Mouse (Mus musculus): Measurements from ENCODE around the gene Srp9. TPM values are rescaled to one million over a fixed set of nuclear protein-coding genes. Genes with fewer than 3 reads are reported as not detected.

The Srp9 gene
- polyA plus RNA-seq (2014; fragmentation: Nextera tagmentation; extraction: Ambion mirVana): 151 and 153 TPM in 2 replicates

DNA sequence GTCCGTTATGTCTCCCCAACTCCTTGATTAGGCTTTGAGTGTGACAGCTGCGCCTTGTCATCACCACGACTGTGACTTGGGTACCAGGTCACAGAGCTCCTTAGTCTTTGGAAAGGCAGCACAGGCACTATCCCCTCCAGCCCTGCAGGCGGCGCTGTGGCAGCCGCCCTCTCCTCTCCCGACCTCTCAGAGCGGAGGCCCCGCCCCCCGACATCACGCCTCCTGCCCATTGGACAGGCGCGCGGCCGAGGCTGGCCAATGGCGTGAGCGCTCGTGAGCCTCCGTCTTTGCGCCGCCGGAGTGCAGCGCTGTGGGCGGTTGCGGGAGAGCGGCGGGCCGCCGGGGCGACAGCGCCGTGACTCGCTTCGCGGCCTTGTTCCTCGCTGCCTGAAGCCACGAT, at the start of gene Srp9:
Gene Srp9, plus strand, starts transcription at position 232 of the 400 bp plus-strand sequence.
- under 1% methylated on average over 37 of the region's 37 CpGs for WGBS
- Histone ChIP-seq H3K4me2 (ENCODE audit: low read depth, low read length) (peak within 1 kb of the TSS; percentile 47), H3K36me3 (ENCODE audit: control insufficient read depth, insufficient read depth, low read length) (0 out of 2 replicates have a peak, but pooled peaks cover 3% of the 10 kb centered on the region), H3K4me1 (ENCODE audit: control insufficient read depth, insufficient read depth, low read length) (peaks cover 9% of the 10 kb centered on the region), H3K27ac (ENCODE audit: low read depth, low read length) (peak within 1 kb of the TSS; percentile 82), H3K27me3 (ENCODE audit: control insufficient read depth, insufficient read depth, low read length) (no peaks in the 10 kb centered on the region), H3K9me3 (ENCODE audit: control insufficient read depth, low read length) (no peaks in the 10 kb centered on the region), H3K9ac (replicated peaks; ENCODE audit: low read depth, low read length) (peak within 1 kb of the TSS; percentile 74), H3K4me3 (ENCODE audit: low read depth, low read length) (peak within 1 kb of the TSS; percentile 69)
- peak; percentile 99 for ATAC-seq (ENCODE audit: low read depth)

DNA sequence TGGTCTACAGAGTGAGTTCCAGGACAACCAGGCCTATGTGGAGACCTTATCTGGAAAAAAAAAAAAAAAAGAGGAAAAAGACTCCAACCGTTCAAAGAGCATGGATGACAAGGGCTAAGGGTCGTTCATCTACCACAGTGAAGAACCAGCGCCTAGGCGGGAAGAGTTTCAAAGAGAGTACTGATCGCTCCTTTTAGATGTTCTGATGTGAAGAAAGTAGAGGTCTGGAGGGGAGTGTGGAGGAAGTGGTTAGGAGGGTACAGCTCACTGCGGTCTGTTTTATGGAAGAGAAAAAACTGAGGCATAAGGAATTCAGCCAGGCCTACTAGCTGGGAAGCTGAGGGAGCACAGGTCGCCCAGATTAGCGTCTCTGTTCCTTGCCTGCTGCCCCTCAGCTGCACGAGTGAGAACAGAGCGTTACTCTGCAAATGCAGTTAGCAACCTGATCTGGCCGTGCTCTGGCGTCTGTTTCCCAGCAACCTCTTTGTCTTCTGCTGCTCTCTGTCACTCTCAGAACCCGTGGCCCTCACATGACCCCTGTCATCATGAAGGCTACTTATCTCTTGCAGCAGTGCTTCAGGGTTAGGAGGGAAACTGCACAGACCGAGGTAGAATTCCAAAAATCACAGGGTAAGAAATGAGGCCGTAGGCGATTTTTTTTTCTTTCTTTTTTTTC, 42.7 kb upstream of the Srp9 start:
- H3K27ac ChIP-seq (ENCODE audit: low read depth, low read length): no peak overlapping the region

DNA sequence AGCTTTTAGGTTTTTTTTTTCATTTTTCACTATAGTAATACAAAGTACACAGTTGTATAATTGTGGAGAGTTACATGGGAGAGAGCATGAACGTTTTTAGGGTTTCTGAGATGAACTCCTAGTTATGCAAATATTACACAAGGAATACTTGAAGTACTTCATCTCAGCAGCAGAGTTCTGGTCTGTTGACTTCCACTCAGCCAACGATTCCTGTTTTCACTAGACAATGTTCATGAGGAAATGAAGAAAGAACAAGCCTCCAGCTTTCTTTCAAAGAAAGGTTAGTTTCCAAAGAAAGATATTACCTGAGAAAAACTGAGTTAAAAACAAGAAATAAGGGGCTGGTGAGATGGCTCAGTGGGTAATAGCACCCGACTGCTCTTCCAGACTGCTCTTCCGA, 41.1 kb upstream of the Srp9 start:
- no peak overlapping the region for H3K4me3 ChIP-seq (ENCODE audit: low read depth, low read length)
- H3K36me3 ChIP-seq (ENCODE audit: control insufficient read depth, insufficient read depth, low read length): no peaks in the 10 kb centered on the region
- H3K9me3 ChIP-seq (ENCODE audit: control insufficient read depth, low read length): no peaks in the 10 kb centered on the region
- H3K4me2 ChIP-seq (ENCODE audit: low read depth, low read length): no peak overlapping the region
- H3K9ac ChIP-seq (replicated peaks; ENCODE audit: low read depth, low read length): no peak overlapping the region
- no peak overlapping the region for H3K27ac ChIP-seq (ENCODE audit: low read depth, low read length)
- ATAC-seq (ENCODE audit: low read depth): no peak
- 80% methylated on average over 4 of the region's 4 CpGs for WGBS
- H3K27me3 ChIP-seq (ENCODE audit: control insufficient read depth, insufficient read depth, low read length): no peaks in the 10 kb centered on the region
- H3K4me1 ChIP-seq (ENCODE audit: control insufficient read depth, insufficient read depth, low read length): peaks cover 6% of the 10 kb centered on the region; the same call in 1 of the 2 replicates

More for the DNA sequence above, 42.7 kb upstream of the Srp9 start:
- H3K9ac ChIP-seq (replicated peaks; ENCODE audit: low read depth, low read length): no peak overlapping the region
- no peak for ATAC-seq (ENCODE audit: low read depth)
- H3K4me1 ChIP-seq (ENCODE audit: control insufficient read depth, insufficient read depth, low read length): 0 out of 2 replicates have a peak, but pooled peaks cover 6% of the 10 kb centered on the region
- H3K36me3 ChIP-seq (ENCODE audit: control insufficient read depth, insufficient read depth, low read length): no peaks in the 10 kb centered on the region
- H3K27me3 ChIP-seq (ENCODE audit: control insufficient read depth, insufficient read depth, low read length): no peaks in the 10 kb centered on the region
- H3K4me3 ChIP-seq (ENCODE audit: low read depth, low read length): no peak overlapping the region
- no peaks in the 10 kb centered on the region for H3K9me3 ChIP-seq (ENCODE audit: control insufficient read depth, low read length)
- 0 out of 2 replicates have a peak overlapping the region, but pooled peaks have one; percentile 5 for H3K4me2 ChIP-seq (ENCODE audit: low read depth, low read length)
- 18% methylated on average over 16 of the region's 16 CpGs for WGBS

DNA sequence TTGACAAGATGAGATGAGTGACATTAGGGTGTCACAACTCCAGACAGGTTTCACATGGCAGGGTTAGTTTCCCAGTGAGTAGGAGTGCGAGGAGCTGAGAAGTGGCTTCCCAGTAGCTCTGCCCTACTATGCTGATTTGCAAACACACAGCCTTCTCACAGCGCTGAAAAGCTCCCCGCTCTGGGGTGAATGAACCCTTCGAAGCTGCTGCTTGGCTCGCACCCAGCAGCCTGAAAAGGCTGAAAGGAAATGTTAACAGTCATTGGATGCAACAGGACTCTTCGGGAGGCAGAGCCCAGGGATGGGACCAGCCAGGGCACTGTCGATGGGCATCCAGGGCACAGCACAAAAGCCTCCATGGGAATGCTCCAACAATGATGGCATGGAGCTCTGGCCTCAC, 37.8 kb upstream of the Srp9 start:
- H3K4me3 ChIP-seq (ENCODE audit: low read depth, low read length): no peak overlapping the region
- no peaks in the 10 kb centered on the region for H3K36me3 ChIP-seq (ENCODE audit: control insufficient read depth, insufficient read depth, low read length)
- peak; percentile 57; the same call in 1 of the 2 replicates for ATAC-seq (ENCODE audit: low read depth)
- no peak overlapping the region for H3K27ac ChIP-seq (ENCODE audit: low read depth, low read length)
- no peak overlapping the region for H3K9ac ChIP-seq (replicated peaks; ENCODE audit: low read depth, low read length)
- no peaks in the 10 kb centered on the region for H3K9me3 ChIP-seq (ENCODE audit: control insufficient read depth, low read length)
- H3K4me2 ChIP-seq (ENCODE audit: low read depth, low read length): no peak overlapping the region
- peaks cover 21% of the 10 kb centered on the region; the same call in 1 of the 2 replicates for H3K4me1 ChIP-seq (ENCODE audit: control insufficient read depth, insufficient read depth, low read length)
- WGBS: 37% methylated on average over 7 of the region's 7 CpGs
- H3K27me3 ChIP-seq (ENCODE audit: control insufficient read depth, insufficient read depth, low read length): no peaks in the 10 kb centered on the region

DNA sequence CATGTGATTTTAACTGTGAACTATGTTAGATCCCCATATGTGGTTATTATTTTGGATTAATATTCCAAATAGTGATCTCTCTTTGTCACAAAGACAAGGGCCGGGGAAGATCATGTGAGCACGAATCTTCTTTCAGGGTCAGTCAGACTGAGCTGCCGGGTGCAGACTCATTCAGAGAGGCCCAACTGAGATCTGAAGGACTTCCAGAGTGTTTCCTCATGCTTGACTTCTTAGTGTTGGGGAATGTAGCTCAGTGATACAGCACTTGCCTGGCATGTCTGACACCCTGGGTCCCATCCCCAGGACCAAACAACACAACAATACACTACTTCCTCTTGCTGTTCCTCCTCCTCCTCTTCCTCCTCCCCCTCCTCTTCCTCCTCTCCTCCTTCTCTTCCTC, 37.2 kb upstream of the Srp9 start:
- Histone ChIP-seq H3K9ac (replicated peaks; ENCODE audit: low read depth, low read length) (no peak overlapping the region), H3K4me1 (ENCODE audit: control insufficient read depth, insufficient read depth, low read length) (peaks cover 17% of the 10 kb centered on the region; the same call in 1 of the 2 replicates), H3K4me3 (ENCODE audit: low read depth, low read length) (no peak overlapping the region), H3K36me3 (ENCODE audit: control insufficient read depth, insufficient read depth, low read length) (no peaks in the 10 kb centered on the region), H3K27me3 (ENCODE audit: control insufficient read depth, insufficient read depth, low read length) (no peaks in the 10 kb centered on the region), H3K27ac (ENCODE audit: low read depth, low read length) (no peak overlapping the region), H3K4me2 (ENCODE audit: low read depth, low read length) (no peak overlapping the region), H3K9me3 (ENCODE audit: control insufficient read depth, low read length) (no peaks in the 10 kb centered on the region)
- no peak for ATAC-seq (ENCODE audit: low read depth)
- WGBS: 78% methylated on average over 3 of the region's 3 CpGs

DNA sequence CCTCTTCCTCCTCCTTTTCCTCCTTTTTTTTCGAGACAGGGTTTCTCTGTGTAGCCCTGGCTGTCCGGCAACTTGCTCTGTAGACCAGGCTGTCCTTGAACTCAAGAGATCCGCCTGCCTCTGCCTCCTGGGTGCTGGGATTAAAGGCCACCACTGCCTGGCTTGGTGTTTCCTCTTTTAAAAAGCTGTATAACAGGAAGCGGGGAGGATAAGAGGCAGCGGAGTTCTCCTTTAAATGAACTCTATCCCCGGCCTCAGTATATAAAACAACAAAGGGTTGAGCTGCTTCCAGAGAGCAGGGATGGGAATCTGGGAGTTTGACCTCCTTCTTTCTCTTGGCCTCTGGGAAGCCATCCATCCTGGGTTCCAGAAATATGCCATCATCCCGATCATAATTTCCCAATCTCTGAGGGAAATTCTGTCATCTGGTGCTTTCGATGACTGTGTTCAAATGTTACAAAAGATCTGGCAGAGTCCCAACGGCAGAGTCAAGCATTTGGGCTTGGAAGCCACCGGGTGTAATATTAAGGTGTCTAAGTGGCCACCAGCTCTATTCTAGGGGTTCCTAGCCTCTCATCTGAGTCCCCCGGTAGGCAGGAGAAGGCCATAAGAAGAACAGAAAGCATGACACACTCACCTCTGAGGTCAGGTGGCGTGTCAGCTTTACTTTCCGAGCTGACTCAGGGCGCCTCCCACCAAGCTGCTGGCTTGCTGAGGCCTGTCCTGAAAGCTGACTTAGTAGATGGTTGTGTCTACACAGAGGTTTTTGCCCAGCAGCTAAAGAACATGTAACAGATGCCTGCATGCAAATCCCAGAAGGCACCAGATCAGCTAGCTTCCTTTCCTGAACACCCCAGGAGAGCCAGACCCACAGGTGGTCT, 36.5 kb upstream of the Srp9 start:
- 85% methylated on average over 14 of the region's 14 CpGs for WGBS
- ATAC-seq (ENCODE audit: low read depth): no peak
- Histone ChIP-seq H3K36me3 (ENCODE audit: control insufficient read depth, insufficient read depth, low read length) (no peaks in the 10 kb centered on the region), H3K4me2 (ENCODE audit: low read depth, low read length) (no peak overlapping the region), H3K9ac (replicated peaks; ENCODE audit: low read depth, low read length) (no peak overlapping the region), H3K9me3 (ENCODE audit: control insufficient read depth, low read length) (no peaks in the 10 kb centered on the region), H3K27me3 (ENCODE audit: control insufficient read depth, insufficient read depth, low read length) (no peaks in the 10 kb centered on the region), H3K27ac (ENCODE audit: low read depth, low read length) (no peak overlapping the region), H3K4me1 (ENCODE audit: control insufficient read depth, insufficient read depth, low read length) (peaks cover 15% of the 10 kb centered on the region; the same call in 1 of the 2 replicates), H3K4me3 (ENCODE audit: low read depth, low read length) (no peak overlapping the region)

DNA sequence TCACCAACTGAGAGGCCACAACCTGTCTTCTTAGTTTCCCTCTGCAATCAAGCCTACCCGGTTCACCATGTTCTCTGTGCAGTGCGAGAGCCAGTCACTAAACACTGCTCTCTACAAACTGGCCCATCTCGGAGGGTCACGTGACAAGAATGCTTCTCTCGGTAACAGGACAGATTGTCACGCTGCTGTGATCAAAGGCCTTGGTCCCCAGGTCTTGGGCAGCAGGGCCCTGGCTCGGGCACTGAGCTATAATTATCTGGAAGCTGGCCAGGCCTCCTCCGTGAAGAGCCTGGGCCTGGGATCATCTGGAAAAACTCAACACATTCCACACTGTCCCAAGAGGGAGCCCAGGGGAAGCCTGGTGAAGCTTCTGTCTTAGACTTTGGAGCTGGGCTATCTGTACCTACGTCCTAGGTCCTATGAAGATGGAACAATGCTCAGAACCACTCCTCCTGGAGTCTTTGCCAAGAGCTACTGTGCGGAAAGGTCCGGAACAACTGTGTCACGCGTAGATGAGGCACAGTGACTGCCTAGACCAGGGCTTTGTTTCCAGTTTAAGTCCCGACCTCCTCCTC, 35.6 kb upstream of the Srp9 start:
- WGBS: 44% methylated on average over 14 of the region's 14 CpGs
- ATAC-seq (ENCODE audit: low read depth): no peak
- Histone ChIP-seq H3K4me2 (ENCODE audit: low read depth, low read length) (no peak overlapping the region), H3K27me3 (ENCODE audit: control insufficient read depth, insufficient read depth, low read length) (no peaks in the 10 kb centered on the region), H3K9me3 (ENCODE audit: control insufficient read depth, low read length) (no peaks in the 10 kb centered on the region), H3K4me1 (ENCODE audit: control insufficient read depth, insufficient read depth, low read length) (peaks cover 15% of the 10 kb centered on the region; the same call in 1 of the 2 replicates), H3K9ac (replicated peaks; ENCODE audit: low read depth, low read length) (no peak overlapping the region), H3K36me3 (ENCODE audit: control insufficient read depth, insufficient read depth, low read length) (no peaks in the 10 kb centered on the region), H3K27ac (ENCODE audit: low read depth, low read length) (peak overlapping the region; percentile 2), H3K4me3 (ENCODE audit: low read depth, low read length) (no peak overlapping the region)

DNA sequence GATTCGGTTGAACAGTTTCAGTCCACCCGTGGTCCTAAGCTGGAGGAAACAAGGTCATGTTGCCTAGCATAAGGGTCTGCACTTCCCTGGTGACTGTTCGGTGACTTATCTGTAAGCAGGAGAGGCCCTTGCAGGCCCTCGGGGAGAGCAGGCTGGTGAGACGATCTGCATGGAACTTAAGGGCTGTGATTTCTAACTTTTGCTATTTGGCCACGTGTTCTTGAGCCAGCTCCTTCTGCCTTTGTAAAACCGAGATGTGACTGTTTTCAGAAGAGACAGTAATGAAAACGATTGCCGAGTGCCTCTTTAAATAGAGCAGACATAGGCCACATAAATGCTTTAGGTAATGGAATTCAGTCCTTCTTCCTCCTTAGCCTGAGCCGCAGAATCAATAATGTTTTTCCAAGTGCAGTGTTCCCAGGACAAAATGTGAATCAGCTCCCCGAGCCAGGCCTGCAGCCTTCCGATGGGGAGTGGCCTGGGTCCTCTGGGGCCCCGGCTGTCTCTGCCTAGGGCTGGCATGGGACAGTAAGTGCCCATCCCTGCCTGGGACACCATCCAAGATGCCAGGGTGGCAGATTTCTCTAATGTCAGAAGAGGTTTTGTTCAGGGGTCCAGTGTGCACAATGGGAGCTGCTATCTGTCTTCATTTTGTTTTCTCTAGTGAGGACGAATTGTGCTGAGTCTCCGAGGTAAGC, 34.8 kb upstream of the Srp9 start:
- peaks cover 16% of the 10 kb centered on the region; the same call in 1 of the 2 replicates for H3K4me1 ChIP-seq (ENCODE audit: control insufficient read depth, insufficient read depth, low read length)
- WGBS: 31% methylated on average over 15 of the region's 15 CpGs
- no peaks in the 10 kb centered on the region for H3K36me3 ChIP-seq (ENCODE audit: control insufficient read depth, insufficient read depth, low read length)
- peak overlapping the region; percentile 73 for H3K27ac ChIP-seq (ENCODE audit: low read depth, low read length)
- H3K4me3 ChIP-seq (ENCODE audit: low read depth, low read length): no peak overlapping the region
- no peaks in the 10 kb centered on the region for H3K27me3 ChIP-seq (ENCODE audit: control insufficient read depth, insufficient read depth, low read length)
- peak; percentile 63 for ATAC-seq (ENCODE audit: low read depth)
- H3K9me3 ChIP-seq (ENCODE audit: control insufficient read depth, low read length): no peaks in the 10 kb centered on the region
- no peak overlapping the region for H3K4me2 ChIP-seq (ENCODE audit: low read depth, low read length)
- no peak overlapping the region for H3K9ac ChIP-seq (replicated peaks; ENCODE audit: low read depth, low read length)
